Mouse (Mus musculus) liver, postnatal 0 days (tissue): ENCODE results near the gene A3galt2.

Experiments used
- CTCF ChIP-seq: sonication (generic); IDR thresholded peaks from 2 replicates; pipeline ENCODE4 v1.5.1; 2016; ENCODE audit warnings: antibody characterized with exemption, low read depth
- EP300 ChIP-seq: IDR thresholded peaks from 2 replicates; pipeline ENCODE4 v1.6.1; 2016; ENCODE audit warnings: antibody characterized with exemption, low read depth, mild to moderate bottlenecking

DNA sequence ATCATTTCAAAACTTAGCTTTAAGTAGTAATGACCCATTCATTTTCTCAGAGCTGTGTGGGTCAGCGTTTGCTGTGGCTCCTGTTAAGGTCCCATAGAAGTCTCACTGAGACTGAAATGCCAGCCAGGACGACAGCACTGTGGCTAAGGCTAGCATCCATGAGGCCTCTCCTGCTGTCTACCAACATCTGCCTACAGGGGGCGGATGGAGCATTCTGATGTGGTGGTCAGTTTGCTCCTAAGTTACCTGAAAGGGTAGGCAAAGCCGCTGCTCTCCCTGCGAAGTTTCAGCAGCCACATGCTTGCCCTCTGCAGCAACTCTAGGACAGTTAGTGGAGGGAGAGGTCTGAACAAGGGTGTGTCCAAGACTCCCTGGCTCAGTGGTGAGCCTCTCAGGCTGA lies 4.2 kb upstream of the A3galt2 start:
- TF ChIP-seq CTCF (peak; percentile 49), EP300 (no peak)
